Mouse (Mus musculus) forebrain, embryonic 11.5 days (tissue): ENCODE measurements around the gene Cant1. TPM values are rescaled to one million over a fixed set of nuclear protein-coding genes. Genes with fewer than 3 reads are reported as not detected.

ENCODE experiments used
- ATAC-seq: fragments of 200-750 bp; cut with Nextera tagmentation; replicated peaks from 2 replicates; pipeline ENCODE4 v1.8.0; 2017; ENCODE audit warnings: moderate TSS enrichment; ENCODE audit not compliant: low FRiP score
- DNase-seq: peaks from one replicate; pipeline ENCODE4 v3.0.0-alpha.2; 2017; ENCODE audit warnings: low spot score
- H3K27ac ChIP-seq: fragments of 300-500 bp; sonication (generic); 2 replicates; pipeline ENCODE4 v1.5.1; 2014; ENCODE audit warnings: low read depth, low read length
- H3K27me3 ChIP-seq: fragments of 300-500 bp; sonication (generic); 2 replicates; pipeline ENCODE4 v1.6.1; 2014; ENCODE audit warnings: mild to moderate bottlenecking, low read length, mixed read lengths; ENCODE audit not compliant: control insufficient read depth, insufficient read depth
- H3K36me3 ChIP-seq: fragments of 300-500 bp; sonication (generic); 2 replicates; pipeline ENCODE4 v1.6.1; 2014; ENCODE audit warnings: mild to moderate bottlenecking, low read length, moderate library complexity, mixed read lengths; ENCODE audit not compliant: control insufficient read depth, insufficient read depth
- H3K4me1 ChIP-seq: fragments of 300-500 bp; sonication (generic); replicated peaks from 2 replicates; pipeline ENCODE4 v1.6.1; 2014; ENCODE audit warnings: low read length, mixed read lengths; ENCODE audit not compliant: control insufficient read depth, insufficient read depth
- H3K4me2 ChIP-seq: fragments of 300-500 bp; sonication (generic); 2 replicates; pipeline ENCODE4 v1.6.1; 2014; ENCODE audit warnings: low read depth, mild to moderate bottlenecking, low read length, moderate library complexity, mixed read lengths; ENCODE audit not compliant: severe bottlenecking
- H3K4me3 ChIP-seq: fragments of 300-500 bp; sonication (generic); 2 replicates; pipeline ENCODE4 v1.5.1; 2014; ENCODE audit warnings: low read depth, low read length
- H3K9ac ChIP-seq: fragments of 300-500 bp; sonication (generic); 2 replicates; pipeline ENCODE4 v1.6.1; 2014; ENCODE audit warnings: low read length
- H3K9me3 ChIP-seq: fragments of 300-500 bp; sonication (generic); 2 replicates; pipeline ENCODE4 v1.6.1; 2016; ENCODE audit warnings: low read length, mixed read lengths; ENCODE audit not compliant: control insufficient read depth
- WGBS: fragments of 180-500 bp; shearing (Covaris S2); extraction: QIAGEN DNeasy Blood & Tissue Kit; methylation state at CpG from one replicate; pipeline ENCODE4 v1.1.7; 2014; 5-methylcytosine and 5-hydroxymethylcytosine counted together
- polyA plus RNA-seq: library from polyadenylated mRNA; unstranded; fragments of >200 nt; fragmentation: Nextera tagmentation; extraction: Ambion mirVana; gene quantifications from 2 replicates; pipeline ENCODE4 v1.2.1, GENCODE M21; 2014

Cant1 gene
- polyA plus RNA-seq, 1 experiment from 2014 or later = 25.4 TPM

GRCm38 (mm10) chr11:118415630-118416029 is 3.3 kb downstream of the Cant1 start:
- Histone ChIP-seq H3K4me3 (no peak overlapping the region), H3K9me3 (no peaks in the 10 kb centered on the region), H3K4me2 (no peak overlapping the region), H3K4me1 (peaks cover 11% of the 10 kb centered on the region), H3K27ac (no peak overlapping the region), H3K27me3 (no peaks in the 10 kb centered on the region), H3K9ac (no peak overlapping the region), H3K36me3 (no peaks in the 10 kb centered on the region; the same call in 1 of the 2 replicates)
- 90% methylated on average over 6 of the region's 6 CpGs for WGBS
- no peak for DNase-seq
- ATAC-seq = no peak

- no peaks in the 10 kb centered on the region; the same call in 1 of the 2 replicates for H3K36me3 ChIP-seq
- no peaks in the 10 kb centered on the region for H3K9me3 ChIP-seq
- no peak overlapping the region for H3K4me2 ChIP-seq
- H3K27me3 ChIP-seq = no peaks in the 10 kb centered on the region
- H3K4me1 ChIP-seq = peaks cover 10% of the 10 kb centered on the region
- no peak for DNase-seq
- no peak overlapping the region for H3K4me3 ChIP-seq
- no peak for ATAC-seq
- no peak overlapping the region for H3K27ac ChIP-seq
- H3K9ac ChIP-seq = no peak overlapping the region
- WGBS = 96% methylated on average over 5 of the region's 5 CpGs
Measured at GRCm38 (mm10) chr11:118414270-118414669, 4.6 kb downstream of the Cant1 start.

GRCm38 (mm10) chr11:118413055-118413454 is 5.8 kb downstream of the Cant1 start:
- Histone ChIP-seq H3K4me1 (peaks cover 7% of the 10 kb centered on the region), H3K27me3 (no peaks in the 10 kb centered on the region), H3K9me3 (no peaks in the 10 kb centered on the region), H3K9ac (no peak overlapping the region), H3K4me3 (no peak overlapping the region), H3K27ac (no peak overlapping the region), H3K4me2 (no peak overlapping the region), H3K36me3 (no peaks in the 10 kb centered on the region; the same call in 1 of the 2 replicates)
- ATAC-seq (no peak), DNase-seq (no peak)
- 87% methylated on average over 4 of the region's 4 CpGs for WGBS

- Histone ChIP-seq H3K4me2 (no peak overlapping the region), H3K27me3 (no peaks in the 10 kb centered on the region), H3K4me1 (peaks cover 2% of the 10 kb centered on the region), H3K27ac (no peak overlapping the region), H3K36me3 (no peaks in the 10 kb centered on the region; the same call in 1 of the 2 replicates), H3K4me3 (no peak overlapping the region), H3K9ac (no peak overlapping the region), H3K9me3 (no peaks in the 10 kb centered on the region)
- WGBS = 89% methylated on average over 2 of the region's 2 CpGs
- ATAC-seq (no peak), DNase-seq (no peak)
Measured at GRCm38 (mm10) chr11:118412601-118413000, 6.3 kb downstream of the Cant1 start.

- Histone ChIP-seq H3K4me2 (no peak overlapping the region), H3K36me3 (no peaks in the 10 kb centered on the region; the same call in 1 of the 2 replicates), H3K27ac (no peak overlapping the region), H3K9me3 (no peaks in the 10 kb centered on the region), H3K9ac (no peak overlapping the region), H3K4me1 (no peaks in the 10 kb centered on the region), H3K4me3 (no peak overlapping the region), H3K27me3 (no peaks in the 10 kb centered on the region)
- 89% methylated on average over 8 of the region's 8 CpGs for WGBS
- no peak for ATAC-seq
- no peak for DNase-seq
Measured at GRCm38 (mm10) chr11:118411271-118411670, 7.6 kb downstream of the Cant1 start.

- no peak overlapping the region for H3K4me3 ChIP-seq
- DNase-seq (no peak), ATAC-seq (no peak)
- no peak overlapping the region for H3K9ac ChIP-seq
- H3K27ac ChIP-seq = no peak overlapping the region
- 94% methylated on average over 10 of the region's 10 CpGs for WGBS
- H3K9me3 ChIP-seq = no peaks in the 10 kb centered on the region
- H3K36me3 ChIP-seq = no peaks in the 10 kb centered on the region; the same call in 1 of the 2 replicates
- H3K4me1 ChIP-seq = no peaks in the 10 kb centered on the region
- no peak overlapping the region for H3K4me2 ChIP-seq
- H3K27me3 ChIP-seq = no peaks in the 10 kb centered on the region
Measured at GRCm38 (mm10) chr11:118410479-118410878, 8.4 kb downstream of the Cant1 start.

- Histone ChIP-seq H3K4me3 (no peak overlapping the region), H3K4me2 (no peak overlapping the region), H3K27me3 (no peaks in the 10 kb centered on the region), H3K9ac (no peak overlapping the region), H3K9me3 (no peaks in the 10 kb centered on the region), H3K27ac (no peak overlapping the region), H3K4me1 (no peaks in the 10 kb centered on the region), H3K36me3 (no peaks in the 10 kb centered on the region; the same call in 1 of the 2 replicates)
- DNase-seq (no peak), ATAC-seq (no peak)
- 92% methylated on average over 1 of the region's 1 CpGs for WGBS
Measured at GRCm38 (mm10) chr11:118410073-118410444, 8.8 kb downstream of the Cant1 start.

- Histone ChIP-seq H3K4me3 (no peak overlapping the region), H3K9ac (no peak overlapping the region), H3K27ac (no peak overlapping the region), H3K27me3 (no peaks in the 10 kb centered on the region), H3K9me3 (no peaks in the 10 kb centered on the region), H3K4me2 (no peak overlapping the region), H3K4me1 (no peaks in the 10 kb centered on the region), H3K36me3 (no peaks in the 10 kb centered on the region; the same call in 1 of the 2 replicates)
- WGBS = 84% methylated on average over 12 of the region's 12 CpGs
- no peak for DNase-seq
- no peak for ATAC-seq
Measured at GRCm38 (mm10) chr11:118409106-118410072, 9.5 kb downstream of the Cant1 start.
